Mouse (Mus musculus): Measurements from ENCODE around the gene Gpr84.

Gene Gpr84

DNA sequence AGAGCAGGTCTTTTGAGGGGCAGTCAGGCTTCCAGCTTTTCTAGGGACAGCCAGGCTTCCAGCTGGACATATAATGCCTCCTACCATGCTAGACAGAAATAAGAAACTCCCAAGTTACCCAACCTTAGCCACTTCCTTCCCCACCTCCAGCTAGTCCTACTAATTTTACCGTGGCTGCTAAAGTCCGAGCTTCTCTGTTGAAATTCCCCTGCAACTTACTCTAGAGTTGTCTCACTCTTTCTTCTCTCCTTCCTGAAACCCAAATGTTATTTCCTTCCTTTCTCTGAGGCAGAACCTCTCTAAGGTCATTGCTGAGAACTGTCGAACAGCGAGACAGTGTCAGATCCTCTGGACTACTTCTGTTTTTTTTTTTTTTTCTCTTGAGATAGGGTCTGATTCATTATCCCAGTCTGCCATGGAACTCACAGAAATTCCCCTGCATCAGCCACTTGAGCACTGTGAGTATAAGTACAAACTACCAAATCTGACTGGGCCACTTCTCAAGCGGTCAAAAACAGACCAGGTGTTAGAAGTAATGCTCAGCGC is at the start of gene Gpr84:
Gene Gpr84 (minus strand): TSS at position 248 of the 546 bp plus-strand sequence.
- no peak for DNase-seq

DNA sequence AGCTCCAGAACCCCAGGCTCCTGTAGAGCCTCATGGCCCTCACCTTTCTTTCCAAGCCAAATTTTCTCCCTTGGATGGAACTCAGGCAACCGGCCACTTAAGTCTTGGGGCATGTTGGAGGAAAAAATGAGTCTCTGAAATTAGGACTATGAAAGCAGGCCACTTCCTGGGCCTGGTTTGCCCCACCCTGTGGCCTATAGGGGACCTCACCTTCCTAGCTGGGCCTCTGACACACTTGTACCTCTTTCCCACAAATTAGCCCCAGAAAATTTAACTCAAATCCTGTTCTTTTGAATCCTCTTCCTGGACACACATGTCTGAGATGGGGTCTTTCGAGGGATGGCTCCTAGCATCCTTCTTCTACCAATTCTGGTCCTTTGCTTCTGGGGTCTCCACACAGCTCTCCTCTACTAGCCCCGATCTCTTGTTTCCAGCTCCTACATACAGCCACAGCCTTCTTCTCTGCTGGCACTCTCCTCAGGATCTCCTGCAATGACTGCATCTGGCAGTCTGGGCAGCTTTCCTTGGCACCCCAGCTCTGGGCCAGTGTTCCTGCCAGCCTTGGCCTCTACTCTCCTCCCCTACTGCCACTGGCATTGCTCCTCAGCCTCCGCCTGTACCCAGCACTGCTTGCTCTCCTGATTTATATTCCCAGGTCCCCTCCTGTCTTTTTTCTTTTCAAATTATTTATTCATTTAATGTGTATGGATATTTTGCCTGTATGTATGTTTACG is 49.6 kb upstream of the Gpr84 start:
- DNase-seq = no peak

DNA sequence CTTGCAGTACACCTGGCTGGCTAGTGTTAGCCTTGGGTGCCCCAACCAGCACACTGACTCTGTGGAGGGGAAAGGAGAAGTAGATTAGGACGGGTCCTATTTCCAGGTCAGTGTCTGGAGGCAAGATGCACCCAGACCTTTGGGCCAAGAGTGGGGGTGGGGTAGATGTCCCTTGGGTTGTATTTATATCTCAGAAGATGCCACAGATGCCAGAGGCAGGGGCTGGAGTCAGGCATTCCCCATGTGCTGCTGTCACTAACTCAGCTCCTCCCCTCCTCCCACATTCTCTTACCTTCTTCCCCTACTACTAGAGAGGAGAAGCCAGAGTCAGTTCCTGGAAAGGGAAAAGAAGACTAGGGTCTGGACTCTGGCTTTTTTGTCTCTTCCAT is 48.7 kb upstream of the Gpr84 start:
- no peak for DNase-seq

DNA sequence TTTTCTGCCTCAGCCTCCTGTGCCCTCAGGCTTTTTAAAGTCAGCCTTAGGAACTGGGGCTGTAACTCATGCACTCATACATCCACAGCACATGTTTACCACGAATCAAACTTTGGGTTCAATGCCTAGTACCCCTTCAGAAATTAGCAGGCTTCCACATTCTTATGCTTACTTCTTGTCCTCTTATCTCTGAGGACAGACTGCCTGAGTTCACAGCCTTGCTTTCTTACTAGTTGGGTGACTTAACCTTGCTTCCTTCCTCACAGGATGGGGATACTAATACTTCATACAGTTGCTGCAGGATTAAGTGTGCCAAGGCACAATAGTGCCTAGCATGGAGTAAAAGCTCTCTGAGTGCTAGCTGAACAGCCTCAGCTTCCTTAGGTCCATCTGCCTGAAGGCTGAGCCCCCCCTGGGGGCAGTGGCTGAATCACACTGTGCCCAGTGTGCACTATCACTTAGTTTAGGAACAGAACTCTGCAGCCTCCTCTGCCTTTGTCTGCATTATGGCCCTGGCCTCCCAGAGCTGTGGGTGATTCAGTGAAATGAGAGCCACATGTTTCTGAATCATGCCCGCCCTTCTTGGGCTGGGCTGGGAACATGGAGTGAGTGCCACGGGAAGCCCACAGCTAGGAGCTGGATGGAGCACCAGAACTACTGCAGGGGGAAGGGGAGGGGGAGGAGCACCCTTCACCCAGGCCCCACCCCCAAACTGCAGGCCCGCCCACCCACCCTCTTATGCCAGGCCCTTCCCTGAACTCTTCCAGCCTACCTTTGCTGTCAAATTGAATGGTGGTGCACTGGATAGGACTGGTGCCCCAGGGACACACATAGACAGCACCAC is 48.1 kb upstream of the Gpr84 start:
- no peak for DNase-seq

DNA sequence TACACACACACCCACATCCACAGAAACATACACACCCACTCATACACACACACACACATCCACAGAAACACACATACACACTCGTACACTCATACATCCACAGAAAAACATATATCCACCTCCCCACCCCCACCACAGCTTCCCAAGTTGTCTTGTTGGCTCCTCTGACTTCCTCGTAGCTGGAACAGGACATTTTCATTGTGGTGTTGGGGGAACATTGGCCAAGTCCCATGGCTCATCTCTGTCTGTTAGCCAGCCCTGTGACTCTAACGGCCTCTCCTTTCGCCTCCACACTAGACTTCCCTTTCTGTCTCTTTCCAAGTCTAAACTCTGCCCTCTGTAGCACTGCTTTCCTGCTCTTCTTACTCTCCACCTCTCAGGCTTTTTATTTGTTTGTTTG is 47.4 kb upstream of the Gpr84 start:
- no peak for DNase-seq

DNA sequence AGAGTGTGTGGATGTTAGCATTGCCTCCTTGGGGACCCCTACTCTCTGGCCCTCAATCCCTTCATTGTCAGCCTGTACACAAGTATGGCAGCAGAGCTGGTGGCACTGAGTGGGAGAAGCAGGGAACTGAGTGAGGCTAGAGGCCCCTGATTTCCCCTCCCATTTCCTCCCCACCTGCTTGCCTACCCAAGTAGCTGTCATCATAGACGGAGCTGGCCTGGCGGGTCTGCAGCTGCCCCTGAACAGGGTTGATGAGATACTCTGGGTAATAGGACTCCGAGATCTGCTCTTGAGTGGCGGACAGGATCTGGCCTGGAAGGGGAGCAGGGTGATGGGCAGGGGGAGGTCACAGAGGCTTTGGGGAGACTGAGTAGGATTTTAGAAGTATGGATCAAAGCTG is 45.7 kb upstream of the Gpr84 start:
- no peak for DNase-seq

DNA sequence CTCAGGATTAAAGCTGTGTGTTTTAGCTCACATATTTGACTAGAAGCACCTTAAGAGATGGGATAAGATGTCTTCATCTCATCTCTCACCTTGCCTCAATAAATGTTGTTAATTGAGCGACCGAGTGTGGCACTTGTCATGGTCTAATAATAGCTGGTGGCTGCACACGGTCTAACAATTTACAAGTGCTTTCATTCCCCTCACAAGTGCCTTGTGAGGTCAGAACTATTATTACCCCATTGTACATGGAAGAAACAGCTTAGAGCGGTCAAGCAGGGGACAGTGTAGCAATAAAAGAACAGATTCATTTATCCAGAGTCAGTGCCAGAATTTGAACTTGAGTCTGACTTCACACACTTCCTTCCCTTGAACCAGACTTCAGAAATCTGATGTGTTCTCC is 45.0 kb upstream of the Gpr84 start:
- DNase-seq = no peak

DNA sequence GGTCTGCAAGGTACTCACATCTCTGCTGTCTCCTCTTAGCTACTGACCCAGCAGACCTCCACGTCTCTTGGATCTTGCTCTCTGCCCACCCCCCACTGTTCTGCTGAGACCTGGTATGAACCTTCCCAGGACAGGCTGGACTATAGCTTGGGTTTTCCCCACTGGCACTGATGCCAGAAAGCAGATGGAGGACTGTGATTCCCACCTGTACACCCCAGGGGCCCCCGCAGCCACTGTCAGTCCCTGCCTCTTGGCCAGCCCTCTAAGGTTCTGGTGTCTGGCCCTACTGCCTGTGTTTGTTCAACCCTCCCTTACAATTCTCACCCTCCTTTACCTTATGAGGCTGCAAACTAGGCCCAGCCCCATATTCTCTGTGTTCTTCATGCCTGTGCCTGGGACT is 44.3 kb upstream of the Gpr84 start:
- no peak for DNase-seq

DNA sequence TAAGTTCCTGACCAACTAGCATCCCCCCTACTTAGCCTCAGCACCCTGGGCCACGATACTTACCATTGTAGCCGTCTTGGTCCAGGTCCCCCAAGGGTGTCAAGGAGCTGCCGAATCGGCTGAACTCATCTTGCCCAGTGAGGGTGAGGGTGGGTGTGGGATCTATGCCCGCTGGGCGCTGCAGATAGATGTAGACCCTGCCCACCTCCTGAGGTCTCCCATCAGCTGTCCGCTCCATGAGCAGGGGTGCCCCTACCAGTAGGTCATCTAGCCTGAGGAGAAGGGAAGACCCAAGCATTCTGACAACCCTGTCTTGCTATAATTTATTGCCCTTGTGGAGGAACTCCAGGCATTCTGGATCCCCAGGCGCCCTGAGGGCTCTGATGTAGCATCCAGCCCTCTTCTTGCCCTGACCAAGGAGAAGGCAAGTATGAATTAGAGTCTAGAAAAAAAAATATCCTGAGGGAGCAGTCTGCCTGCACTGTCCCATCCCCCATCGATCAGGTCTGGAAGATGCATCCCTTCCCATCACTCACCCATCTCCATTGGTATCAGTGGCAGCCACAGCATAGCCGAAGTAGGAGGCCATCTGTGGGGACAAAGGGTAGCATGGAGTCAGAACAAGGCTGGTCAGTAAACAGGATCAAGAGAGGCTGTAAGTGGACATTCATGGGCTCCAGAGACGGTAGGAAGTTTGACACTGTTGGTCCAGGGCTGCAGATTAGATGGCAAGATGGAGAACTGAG is 43.3 kb upstream of the Gpr84 start:
- no peak for DNase-seq

DNA sequence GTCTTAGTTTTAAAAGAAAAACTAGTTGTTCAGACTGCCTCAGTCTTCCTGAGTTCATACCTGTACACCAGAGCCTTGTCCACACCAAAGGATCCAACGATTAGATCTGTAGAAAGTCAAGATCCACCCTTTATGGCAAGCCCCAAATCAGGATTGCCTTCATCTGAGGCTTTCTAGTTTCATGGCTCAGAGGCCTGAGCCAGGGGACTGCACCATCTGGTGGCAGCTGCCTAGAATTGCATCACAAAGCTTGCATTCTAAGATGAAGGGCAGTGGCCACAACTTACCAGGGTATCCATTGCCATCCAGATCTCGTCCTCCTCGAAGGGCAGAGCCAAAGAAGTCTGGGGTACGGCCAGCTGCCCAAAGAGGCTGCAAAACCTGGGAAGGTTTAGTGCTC is 42.4 kb upstream of the Gpr84 start:
- peak; percentile 53 for DNase-seq

DNA sequence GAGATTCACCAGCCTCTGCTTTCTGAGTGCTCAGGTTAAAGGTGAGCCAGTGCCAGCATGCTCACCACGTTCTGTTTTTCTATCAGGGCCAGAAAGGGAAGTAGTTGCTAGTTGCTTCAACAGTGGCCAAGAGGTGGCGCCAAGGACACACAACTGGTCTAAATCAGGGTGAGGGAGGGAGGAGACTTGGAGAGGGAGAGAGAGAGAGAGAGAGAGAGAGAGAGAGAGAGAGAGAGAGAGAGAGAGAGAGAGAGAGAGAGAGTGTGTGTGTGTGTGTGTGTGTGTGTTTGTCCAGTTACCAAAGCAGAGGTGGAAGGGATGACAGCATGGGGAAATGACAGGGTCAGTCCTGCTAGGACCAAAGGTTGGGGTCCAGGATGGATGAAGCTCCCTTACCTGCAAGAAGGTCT is 36.9 kb upstream of the Gpr84 start:
- peak; percentile 70 for DNase-seq

DNA sequence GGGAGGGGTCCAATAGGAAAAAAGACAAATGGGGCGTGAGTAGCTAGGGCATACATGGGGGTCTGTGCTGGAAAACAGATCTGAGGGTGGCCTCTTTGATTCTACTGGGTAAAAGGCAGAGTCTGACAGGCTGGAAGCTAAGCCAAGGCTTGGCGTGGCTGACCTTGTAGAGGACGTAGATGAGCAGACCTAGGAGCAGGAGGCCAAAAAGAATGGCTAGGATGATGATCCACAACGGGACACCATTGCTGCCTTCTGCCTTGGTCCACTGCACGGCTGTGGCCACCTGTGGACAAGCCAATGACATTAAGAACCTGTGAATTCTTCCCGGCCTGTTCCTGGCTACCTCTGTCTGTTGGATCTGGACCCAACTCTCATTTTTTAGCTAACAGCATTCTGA is 35.4 kb upstream of the Gpr84 start:
- DNase-seq = no peak

DNA sequence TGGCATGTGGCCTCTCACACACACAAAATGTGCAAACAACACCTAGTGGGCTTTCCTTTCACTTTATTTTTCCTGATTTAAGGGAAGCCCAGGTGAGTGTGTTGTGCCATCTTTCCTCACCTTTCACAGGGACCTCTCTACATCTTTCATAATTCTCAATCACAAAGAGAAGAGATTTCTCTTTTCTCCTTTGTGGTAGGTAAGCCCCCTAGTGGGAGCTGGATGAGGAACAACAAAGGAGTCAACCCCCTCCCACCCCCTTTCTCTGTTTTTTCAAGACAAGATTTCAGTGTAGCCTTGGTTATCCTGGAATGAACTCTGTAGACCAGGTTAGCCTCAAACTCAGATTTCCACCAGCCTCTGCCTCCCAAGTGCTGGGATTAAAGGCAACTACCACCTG is 33.1 kb upstream of the Gpr84 start:
- DNase-seq = no peak

DNA sequence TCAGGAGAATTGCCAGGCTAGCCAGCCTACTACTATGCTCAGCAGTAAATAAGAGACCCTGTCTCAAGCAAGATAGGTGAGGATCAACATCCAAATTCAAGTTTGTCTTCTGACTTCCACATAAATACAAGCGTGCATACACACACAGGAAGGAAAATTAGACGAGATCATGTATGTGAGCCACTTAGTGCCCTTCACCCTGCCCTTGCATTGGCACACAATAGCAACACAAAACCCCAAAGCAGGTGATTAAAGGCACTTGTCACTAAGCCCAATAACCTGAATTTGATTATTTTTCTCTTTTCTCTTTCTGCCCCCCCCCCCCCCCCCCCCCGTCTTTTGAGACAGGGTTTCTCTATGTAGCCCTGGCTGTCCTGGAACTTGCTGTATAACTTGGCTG is 32.6 kb upstream of the Gpr84 start:
- no peak for DNase-seq

DNA sequence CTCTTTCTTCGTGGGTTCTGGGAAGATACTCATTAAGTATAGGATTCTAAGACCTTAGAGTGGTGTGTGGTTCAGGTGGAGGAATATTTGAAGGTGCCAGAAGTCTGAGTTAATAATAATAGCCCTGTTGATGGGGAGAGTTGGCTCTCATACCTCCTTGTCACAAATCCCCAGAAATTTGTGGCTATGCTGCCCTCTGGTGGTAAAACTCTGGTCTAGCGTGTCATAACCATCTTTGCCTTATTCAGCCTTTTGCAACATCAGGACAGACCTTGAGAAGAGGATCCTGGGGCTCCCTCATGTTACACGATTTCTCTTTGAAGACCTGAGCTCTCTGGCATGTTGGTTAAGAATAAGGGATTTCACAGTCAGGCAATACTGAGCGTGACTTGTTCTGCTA is 32.0 kb upstream of the Gpr84 start:
- peak; percentile 71 for DNase-seq

DNA sequence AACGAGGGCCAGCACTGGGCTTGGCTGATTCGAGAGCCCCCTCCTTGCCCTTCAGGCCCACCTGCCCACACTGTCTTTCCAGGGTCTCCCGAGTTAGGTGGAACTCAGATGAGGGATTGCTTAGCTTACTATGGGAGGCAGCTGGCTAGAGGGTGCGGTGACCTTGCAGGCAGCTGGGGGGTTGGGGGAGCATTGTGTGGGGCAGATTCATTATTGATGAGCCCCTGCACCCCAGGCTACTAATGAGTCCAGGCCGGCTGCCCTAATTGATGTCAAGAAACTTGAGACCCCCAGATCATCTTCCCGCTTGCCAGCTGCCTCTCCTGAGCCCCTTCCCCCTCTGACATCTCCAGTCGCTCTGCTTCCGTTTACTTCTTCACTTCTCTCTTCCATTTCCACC is 31.1 kb upstream of the Gpr84 start:
- no peak for DNase-seq

DNA sequence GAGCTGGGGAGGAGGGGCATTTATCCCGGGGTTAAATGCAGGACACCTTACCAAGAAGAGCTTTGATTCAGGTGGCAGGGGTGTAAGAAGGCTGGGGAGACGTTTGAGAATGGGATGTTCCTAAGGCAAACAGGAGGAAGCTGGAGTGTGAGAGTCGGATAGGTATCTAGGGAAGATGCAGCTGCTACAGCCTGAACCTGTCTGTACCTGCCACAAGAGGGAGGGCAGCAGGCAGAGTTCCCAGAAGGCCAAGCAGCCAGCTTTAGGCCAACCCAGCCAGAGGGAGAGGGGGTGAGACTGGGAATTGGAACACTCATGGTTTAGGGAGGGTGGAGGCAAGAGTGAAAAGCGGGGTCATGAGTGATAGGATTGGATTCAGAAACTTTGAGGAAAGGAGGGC is 30.4 kb upstream of the Gpr84 start:
- no peak for DNase-seq

DNA sequence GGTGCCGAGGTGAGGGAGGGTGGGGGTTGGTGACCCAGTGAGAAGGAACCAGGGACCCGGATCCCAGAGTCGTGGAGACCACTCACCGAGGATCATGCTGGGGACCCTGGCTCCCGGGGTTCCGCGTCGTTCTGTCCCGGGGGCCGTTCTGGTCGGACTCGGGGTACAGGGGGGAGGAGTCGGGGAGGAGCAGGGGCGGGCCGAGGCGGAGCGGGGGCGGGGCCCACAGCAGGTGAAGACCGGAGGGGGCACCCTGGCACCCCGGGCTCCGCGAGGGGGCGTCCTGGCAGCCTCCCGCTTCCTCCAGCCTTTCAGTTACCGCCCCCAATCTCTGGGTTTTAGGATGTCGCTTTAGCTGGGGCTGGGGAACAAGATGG is 29.5 kb upstream of the Gpr84 start, which contains the start of gene Zfp385a:
Gene Zfp385a (minus strand): TSS at position 133 of the 377 bp plus-strand sequence.
- peak; percentile 49 for DNase-seq

DNA sequence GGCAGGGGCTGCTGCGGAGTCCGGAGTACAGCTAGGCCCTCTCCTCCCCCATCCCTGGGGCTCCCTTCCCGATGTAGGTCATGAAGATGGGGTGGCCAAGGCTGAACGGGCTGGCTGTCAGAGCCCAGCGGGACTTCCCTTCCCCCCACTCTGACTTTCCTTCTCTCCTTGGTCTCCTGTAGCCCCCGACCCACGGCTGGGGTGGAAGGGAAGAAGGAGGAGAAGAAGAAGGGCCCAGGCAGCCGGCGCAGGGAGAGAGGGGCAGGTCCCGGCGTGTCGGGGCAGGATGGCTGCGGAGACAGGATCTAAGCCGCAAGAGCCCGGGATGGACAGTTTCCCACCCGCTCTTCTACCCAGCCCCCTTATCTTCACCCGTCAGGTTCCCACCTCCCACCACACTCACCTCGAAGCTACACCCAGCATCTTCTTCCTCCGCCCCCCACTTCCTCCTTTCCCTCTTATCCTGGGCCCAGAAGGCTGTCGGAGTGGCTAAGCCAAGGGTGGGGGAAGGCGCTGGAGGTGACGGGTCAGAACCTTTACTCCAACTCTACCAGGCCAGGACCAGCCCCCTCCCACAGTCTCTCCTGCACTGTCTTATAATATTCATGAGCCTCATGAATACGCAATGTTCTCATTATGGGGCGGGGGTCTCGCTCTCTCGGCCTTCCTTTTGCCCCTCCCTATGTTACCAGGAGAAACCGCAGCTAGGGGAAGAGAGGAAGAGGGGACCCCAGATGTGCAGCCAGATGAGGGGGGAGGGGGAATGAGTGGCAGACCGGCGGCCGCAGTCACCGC is 29.0 kb upstream of the Gpr84 start:
- DNase-seq = no peak

DNA sequence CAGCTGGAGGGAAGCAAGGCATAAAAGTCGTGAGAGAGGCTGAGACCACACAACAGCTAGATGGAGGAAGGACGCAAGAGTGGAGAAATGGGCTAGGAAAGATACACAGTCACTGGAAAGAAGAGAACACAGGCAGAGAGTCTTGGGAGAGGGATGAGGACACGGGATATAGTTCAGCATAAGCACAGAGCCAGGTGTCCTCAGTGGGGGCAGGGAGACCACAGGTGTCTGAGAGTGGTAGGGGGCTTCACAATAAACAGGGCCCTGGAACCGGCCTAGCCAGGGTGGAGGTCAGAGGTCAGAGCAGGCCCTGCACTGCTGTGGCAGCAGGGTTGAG is 28.4 kb upstream of the Gpr84 start:
- no peak for DNase-seq

DNA sequence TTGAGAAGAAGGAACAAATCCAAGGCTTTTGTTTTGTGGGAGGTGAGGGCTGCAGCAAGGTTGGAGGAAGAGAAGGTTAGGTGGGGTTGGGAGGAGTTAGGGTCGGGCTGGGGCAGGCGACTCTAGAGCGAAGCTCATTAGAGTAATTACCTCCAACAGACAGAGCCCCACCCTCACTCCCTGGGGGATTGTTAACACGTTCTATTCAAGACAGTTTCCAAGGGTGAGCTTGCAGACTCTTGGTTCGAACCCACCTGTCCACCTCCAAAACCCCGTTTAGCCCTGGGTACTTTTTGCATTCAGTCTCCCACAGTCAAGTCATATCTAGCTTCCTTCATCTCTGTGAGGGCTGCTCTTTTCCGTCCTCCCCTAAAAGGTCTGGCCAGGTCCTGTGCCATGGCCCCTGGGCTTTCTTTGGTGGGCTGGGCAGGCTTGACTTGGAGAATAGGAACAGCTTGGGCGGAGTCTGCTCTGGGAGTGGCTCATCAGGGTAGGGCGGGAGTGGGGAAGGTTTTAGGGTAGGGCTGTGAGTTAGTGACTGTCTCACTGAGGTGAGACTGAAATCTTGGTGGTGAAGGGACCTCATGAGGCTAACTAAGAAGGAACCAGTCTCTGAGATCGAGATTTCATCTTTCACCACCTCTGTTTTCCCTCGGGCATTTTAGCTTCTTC is 26.7 kb upstream of the Gpr84 start:
- no peak for DNase-seq

Measured in kidney, adult 18-20 months (tissue).